Mouse (Mus musculus): ENCODE measurements at regions not wholly inside any gene's neighbourhood (a gene's known extent, or its start where the extent isn't known, plus 50 kb on each side); places are given as distances from the start of the nearest gene placed in this dataset.

- TF ChIP-seq RAD21 (IDR thresholded peaks at IDR 0.05; ENCODE audit: low read depth, low read length), result no peak
- TF ChIP-seq EP300 (IDR thresholded peaks at IDR 0.05; ENCODE audit: low read depth in 1 of 2, low read length in 2 of 2), result no peak
- TF ChIP-seq RCOR1 (IDR thresholded peaks at IDR 0.05; ENCODE audit: low read depth, low read length), result no peak
- TF ChIP-seq KAT2A (conservative IDR thresholded peaks at IDR 0.05; ENCODE audit: low read depth, low read length), result no peak
- TF ChIP-seq CTCF (IDR thresholded peaks at IDR 0.05 in 2 of 3, conservative IDR thresholded peaks at IDR 0.05 in 1 of 3; ENCODE audit: control insufficient read depth in 1 of 3, insufficient read depth in 1 of 3, low read depth in 2 of 3, low read length in 3 of 3, poor library complexity in 1 of 3, severe bottlenecking in 1 of 3), result no peak
- TF ChIP-seq MAFK (IDR thresholded peaks at IDR 0.05; ENCODE audit: borderline replicate concordance, low read depth, low read length), result no peak
- no peak for TF ChIP-seq MEF2A (IDR thresholded peaks at IDR 0.05; ENCODE audit: extremely low read depth, insufficient replicate concordance, low read depth, low read length, poor library complexity, severe bottlenecking)
- no peak for TF ChIP-seq UBTF (IDR thresholded peaks at IDR 0.05; ENCODE audit: borderline replicate concordance, insufficient read depth, low read depth, low read length)
- no peak for TF ChIP-seq ZNF384 (IDR thresholded peaks at IDR 0.05; ENCODE audit: low read depth, low read length)
These were observed 384.2 kb upstream of the Tshz3 start for GRCm38 (mm10) chr7:36313751-36314150.
